Mouse (Mus musculus) ES-E14 (cell line): ENCODE data around the gene Sfxn1. TPM values are rescaled to one million over a fixed set of nuclear protein-coding genes. Genes with fewer than 3 reads are reported as not detected.

Experiments used
- DNase-seq: peaks from one replicate; pipeline ENCODE4 v3.0.0-alpha.2; 2013; ENCODE audit warnings: low read depth, low spot score
- H3K27ac ChIP-seq: 2 replicates; pipeline ENCODE4 v1.5.1; 2012; ENCODE audit warnings: low read depth, mild to moderate bottlenecking, low read length, moderate library complexity, mixed read lengths; ENCODE audit not compliant: poor library complexity, insufficient read depth, severe bottlenecking
- H3K36me3 ChIP-seq: 2 replicates; pipeline ENCODE4 v1.6.1; 2012; ENCODE audit warnings: mild to moderate bottlenecking, low read length, moderate library complexity, mixed read lengths; ENCODE audit not compliant: control insufficient read depth, poor library complexity, insufficient read depth, severe bottlenecking
- H3K4me1 ChIP-seq, 2 experiments: fragments of 150-350 bp in 1 of 2; sonication (generic) in 1 of 2; 2 replicates each; pipeline ENCODE4 v1.6.1; 2012; ENCODE audit warnings: low read length in 2 of 2, mild to moderate bottlenecking in 1 of 2, mixed read lengths in 1 of 2; ENCODE audit not compliant: control insufficient read depth in 2 of 2, insufficient read depth in 2 of 2, poor library complexity in 1 of 2
- H3K4me3 ChIP-seq, 2 experiments: fragments of 150-350 bp in 1 of 2; sonication (generic) in 1 of 2; 2 replicates each; pipeline ENCODE4 v1.5.1; 2012; ENCODE audit warnings: low read length in 2 of 2, low read depth in 1 of 2, mild to moderate bottlenecking in 1 of 2, mixed read lengths in 1 of 2; ENCODE audit not compliant: insufficient read depth in 1 of 2, poor library complexity in 1 of 2, severe bottlenecking in 1 of 2
- H3K9ac ChIP-seq: 2 replicates; pipeline ENCODE4 v1.6.1; 2012; ENCODE audit warnings: low read depth, mild to moderate bottlenecking, low read length, mixed read lengths; ENCODE audit not compliant: poor library complexity, insufficient read depth, severe bottlenecking
- H3K9me3 ChIP-seq: fragments of 150-350 bp; sonication (generic); 2 replicates; pipeline ENCODE4 v1.6.1; 2012; ENCODE audit warnings: low read depth, mild to moderate bottlenecking, low read length; ENCODE audit not compliant: control insufficient read depth, insufficient read depth
- CHD2 ChIP-seq: IDR thresholded peaks from 2 replicates; pipeline ENCODE4 v1.6.1; 2014; ENCODE audit warnings: mild to moderate bottlenecking, low read depth, low read length, inconsistent platforms
- HCFC1 ChIP-seq: IDR thresholded peaks from 2 replicates; pipeline ENCODE4 v1.6.1; 2012; ENCODE audit warnings: low read length, inconsistent platforms, borderline replicate concordance; ENCODE audit not compliant: insufficient read depth
- MAFK ChIP-seq: IDR thresholded peaks from 2 replicates; pipeline ENCODE4 v1.6.1; 2014; ENCODE audit warnings: mild to moderate bottlenecking, low read depth, low read length, inconsistent platforms; ENCODE audit not compliant: insufficient read depth
- ZC3H11A ChIP-seq: IDR thresholded peaks from 2 replicates; pipeline ENCODE4 v1.6.1; 2012; ENCODE audit warnings: low read depth, mild to moderate bottlenecking, inconsistent platforms, low read length, borderline replicate concordance
- ZNF384 ChIP-seq: IDR thresholded peaks from 2 replicates; pipeline ENCODE4 v1.6.1; 2012; ENCODE audit warnings: low read depth, low read length, inconsistent platforms
- in situ Hi-C, 2 experiments: fragments of 600-800 bp; cut with MboI; formaldehyde crosslinking; loops; one replicate each; pipeline ENCODE4 v1.15.1; 2025; ENCODE audit warnings: low sequenced_read_pairs in 2 of 2, inconsistent platforms in 1 of 2; ENCODE audit not compliant: unreplicated experiment in 2 of 2
- total RNA-seq: library from RNA; depleted of rRNA; stranded (reverse); fragments of 300-350 nt; gene quantifications from 2 replicates; pipeline ENCODE4 v1.2.3, GENCODE M21; 2012

Gene Sfxn1
- total RNA-seq, 1 experiment: 36.1 TPM

DNA sequence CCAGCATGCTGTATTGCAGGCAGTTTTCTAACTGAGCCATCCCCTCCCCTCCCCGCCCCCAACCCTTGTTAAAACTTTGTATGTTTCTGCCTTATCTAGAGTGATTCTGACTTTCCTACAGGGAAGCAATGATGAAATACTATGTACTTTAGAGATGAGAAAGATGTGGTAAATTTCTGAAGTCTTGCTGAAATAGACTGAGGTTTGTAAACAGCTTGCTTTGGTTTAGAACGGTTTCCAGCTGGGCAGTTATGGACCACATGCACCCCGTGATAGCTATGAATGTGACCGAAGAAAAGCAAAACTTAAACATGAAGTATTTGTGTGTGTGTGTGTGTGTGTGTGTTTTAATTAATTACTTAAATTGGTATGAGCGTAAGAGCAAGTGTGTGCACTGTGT is 13.2 kb downstream of the Sfxn1 start:
- Histone ChIP-seq H3K27ac (no peak overlapping the region), H3K9me3 (no peaks in the 10 kb centered on the region), H3K9ac (no peak overlapping the region), H3K4me3 (no peak overlapping the region), H3K36me3 (peaks cover 24% of the 10 kb centered on the region), H3K4me1 (no peaks in the 10 kb centered on the region; a peak in 2 of 4 replicates)
- TF ChIP-seq MAFK: no peak
- TF ChIP-seq ZNF384: no peak
- in situ Hi-C loops: no loop called here
- no peak for DNase-seq

- H3K4me3 ChIP-seq: no peak overlapping the region
- H3K36me3 ChIP-seq: peaks cover 24% of the 10 kb centered on the region
- H3K9ac ChIP-seq: no peak overlapping the region
- in situ Hi-C loops: no loop called here
- no peaks in the 10 kb centered on the region; a peak in 1 of 4 replicates for H3K4me1 ChIP-seq
- no peak for DNase-seq
- TF ChIP-seq MAFK: no peak
- no peak overlapping the region for H3K27ac ChIP-seq
- no peaks in the 10 kb centered on the region for H3K9me3 ChIP-seq
These were observed 13.6 kb downstream of the Sfxn1 start for GRCm38 (mm10) chr13:54085266-54085665.

- DNase-seq: no peak
- in situ Hi-C loops: no loop called here
- H3K36me3 ChIP-seq: peaks cover 50% of the 10 kb centered on the region
These were observed 20.1 kb downstream of the Sfxn1 start for GRCm38 (mm10) chr13:54091719-54092118.

GRCm38 (mm10) chr13:54094349-54094748 is 22.7 kb downstream of the Sfxn1 start:
- DNase-seq: no peak
- no peaks in the 10 kb centered on the region for H3K9me3 ChIP-seq
- H3K36me3 ChIP-seq: peaks cover 53% of the 10 kb centered on the region
- no peak overlapping the region for H3K27ac ChIP-seq
- no peaks in the 10 kb centered on the region for H3K4me1 ChIP-seq
- TF ChIP-seq HCFC1: no peak
- TF ChIP-seq ZNF384: no peak
- TF ChIP-seq MAFK: no peak
- TF ChIP-seq CHD2: no peak
- no peak for TF ChIP-seq ZC3H11A
- H3K9ac ChIP-seq: no peak overlapping the region
- in situ Hi-C loops: no loop called here
- H3K4me3 ChIP-seq: no peak overlapping the region

More at GRCm38 (mm10) chr13:54091719-54092118, 20.1 kb downstream of the Sfxn1 start:
- Histone ChIP-seq H3K4me1 (no peaks in the 10 kb centered on the region), H3K4me3 (no peak overlapping the region), H3K9me3 (no peaks in the 10 kb centered on the region), H3K9ac (no peak overlapping the region), H3K27ac (no peak overlapping the region)
- TF ChIP-seq CHD2: no peak
- no peak for TF ChIP-seq HCFC1
- TF ChIP-seq ZNF384: no peak
- no peak for TF ChIP-seq ZC3H11A
- TF ChIP-seq MAFK: no peak

- TF ChIP-seq CHD2 (no peak), ZC3H11A (no peak), MAFK (no peak), ZNF384 (no peak), HCFC1 (no peak)
- in situ Hi-C loops: no loop called here
- peaks cover 51% of the 10 kb centered on the region for H3K36me3 ChIP-seq
These were observed 23.3 kb downstream of the Sfxn1 start for GRCm38 (mm10) chr13:54094963-54095362.

More at GRCm38 (mm10) chr13:54094963-54095362, 23.3 kb downstream of the Sfxn1 start:
- no peaks in the 10 kb centered on the region for H3K4me1 ChIP-seq
- H3K27ac ChIP-seq: no peak overlapping the region
- no peak overlapping the region for H3K9ac ChIP-seq
- no peak for DNase-seq
- H3K9me3 ChIP-seq: no peaks in the 10 kb centered on the region
- H3K4me3 ChIP-seq: no peak overlapping the region
